Mouse (Mus musculus): Measurements from ENCODE around the gene Hyou1.
"Not testable (repeated sequence)": the region's sequence is repeated elsewhere in the genome, so short reads cannot be mapped to it uniquely, and the experiment has no call there.

Hyou1 gene

GRCm38 (mm10) chr9:44406906-44407751 lies 27.8 kb downstream of the Hyou1 start, which contains the start of the genes Rps25 and Trappc4:
TSS of gene Rps25 (plus strand) at chr9:44407139.
TSS of gene Trappc4 (minus strand) at chr9:44407600.
- peak; percentile 89 for DNase-seq (ENCODE audit: low spot score)

- DNase-seq (ENCODE audit: low spot score): no peak
Measured at GRCm38 (mm10) chr9:44407752-44408097, 28.4 kb downstream of the Hyou1 start.

DNA sequence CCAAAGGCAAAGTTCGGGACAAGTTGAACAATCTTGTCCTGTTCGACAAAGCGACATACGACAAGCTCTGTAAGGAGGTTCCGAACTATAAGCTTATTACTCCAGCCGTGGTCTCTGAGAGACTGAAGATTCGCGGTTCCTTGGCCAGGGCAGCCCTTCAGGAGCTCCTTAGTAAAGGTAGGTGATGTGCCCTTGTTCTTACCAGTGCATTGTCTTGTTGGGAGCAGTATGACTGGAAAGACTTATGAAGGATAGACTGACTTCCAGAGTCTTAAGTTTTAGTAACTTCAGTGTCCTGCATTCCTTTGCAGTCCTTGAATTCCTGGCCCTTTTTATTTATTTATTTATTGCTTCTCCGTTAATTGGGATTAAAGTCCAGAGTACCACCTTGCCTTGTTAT lies 29.4 kb downstream of the Hyou1 start:
- DNase-seq (ENCODE audit: low spot score): not testable (repeated sequence)

DNA sequence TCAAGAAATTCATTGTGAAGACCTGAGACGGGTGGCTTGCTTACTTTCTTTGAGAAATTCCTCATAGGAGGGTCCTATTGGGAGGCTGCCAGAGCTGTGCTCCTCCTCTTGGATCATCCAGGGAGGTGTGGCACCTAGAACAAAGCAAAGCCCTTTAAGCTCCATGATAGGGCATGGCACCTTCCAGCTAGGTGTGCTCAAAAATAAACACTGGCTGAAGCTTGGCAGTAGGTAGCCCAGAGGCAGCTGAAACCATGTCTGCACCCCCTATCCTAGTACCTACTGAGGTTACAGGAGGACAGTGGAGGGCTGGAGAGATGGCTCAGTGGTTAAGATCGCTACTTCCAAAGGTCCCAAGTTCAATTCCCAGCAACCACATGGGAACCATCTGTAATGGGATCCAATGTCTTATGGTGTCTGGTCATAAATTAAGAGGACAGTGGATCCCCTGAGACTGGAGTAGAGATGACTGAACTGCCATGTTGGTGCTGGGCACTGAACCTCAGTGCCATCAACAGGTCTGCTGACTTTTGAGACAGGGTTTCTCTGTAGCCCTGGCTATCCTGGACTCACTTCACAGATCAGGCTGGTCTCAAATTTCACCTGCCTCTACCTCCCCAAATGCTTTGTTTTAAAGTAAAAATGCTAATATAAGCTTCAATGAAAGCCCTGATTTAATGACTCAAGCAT lies 31.5 kb downstream of the Hyou1 start:
- no peak for DNase-seq (ENCODE audit: low spot score)

- no peak for DNase-seq (ENCODE audit: low spot score)
Measured at GRCm38 (mm10) chr9:44411601-44412130, 32.4 kb downstream of the Hyou1 start.

DNA sequence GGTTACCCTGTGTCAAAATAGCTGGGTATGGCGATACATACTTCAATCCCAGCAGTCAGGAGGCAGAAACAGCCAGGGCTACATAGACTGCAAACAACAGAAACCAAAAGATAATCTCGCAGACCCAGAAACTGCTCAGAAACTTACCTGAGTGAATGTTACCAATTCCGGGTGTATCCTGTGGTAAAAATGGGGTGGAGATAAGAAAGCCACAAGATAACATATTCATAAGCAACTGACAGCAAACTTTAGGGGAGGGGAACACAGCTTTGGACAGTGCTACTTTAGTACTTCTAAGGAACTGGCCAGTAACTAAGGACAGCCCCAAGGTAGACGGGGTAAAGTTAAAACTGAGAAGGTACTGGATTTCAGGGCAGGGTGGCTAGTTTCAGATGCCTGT lies 33.0 kb downstream of the Hyou1 start:
- DNase-seq (ENCODE audit: low spot score): no peak

- DNase-seq (ENCODE audit: low spot score): no peak
Measured at GRCm38 (mm10) chr9:44412781-44413180, 33.5 kb downstream of the Hyou1 start.

DNA sequence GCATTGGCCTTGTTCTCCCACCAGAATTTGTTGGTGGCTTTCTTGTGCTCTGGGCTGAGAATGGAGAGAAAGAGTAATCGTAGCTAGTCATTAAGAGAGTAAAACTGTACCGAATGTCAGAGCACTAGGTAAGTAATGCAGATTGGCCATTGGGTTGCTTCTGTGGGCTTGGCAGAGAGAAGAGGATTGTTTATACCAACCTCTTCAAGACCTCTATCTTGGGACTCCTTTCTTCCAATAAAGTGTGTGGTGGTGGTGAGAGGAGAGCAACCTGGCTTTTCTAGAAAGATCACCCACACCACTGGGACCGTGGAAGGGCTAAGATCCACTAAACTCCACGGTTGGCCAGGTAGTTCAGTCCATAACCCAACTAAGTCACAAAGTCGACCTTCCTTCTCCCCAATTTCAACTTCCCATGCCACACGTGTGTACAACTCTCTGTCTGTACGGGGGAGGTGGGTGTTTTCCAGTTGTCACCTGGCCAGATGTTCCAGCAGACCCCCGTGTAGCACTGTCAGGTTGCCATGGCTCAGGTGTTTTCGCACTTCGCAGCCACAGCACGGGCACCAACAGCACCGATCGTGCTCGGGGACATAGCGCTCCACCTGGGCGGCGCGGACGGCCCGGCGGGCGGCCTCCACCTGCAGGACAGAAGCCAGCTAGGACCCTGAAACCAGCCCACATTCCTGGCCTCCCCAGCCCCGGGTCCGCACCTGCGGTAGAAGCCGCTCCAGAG lies 38.0 kb downstream of the Hyou1 start:
- DNase-seq (ENCODE audit: low spot score): no peak

GRCm38 (mm10) chr9:44417892-44418363 lies 38.6 kb downstream of the Hyou1 start:
- peak; percentile 95 for DNase-seq (ENCODE audit: low spot score)

DNA sequence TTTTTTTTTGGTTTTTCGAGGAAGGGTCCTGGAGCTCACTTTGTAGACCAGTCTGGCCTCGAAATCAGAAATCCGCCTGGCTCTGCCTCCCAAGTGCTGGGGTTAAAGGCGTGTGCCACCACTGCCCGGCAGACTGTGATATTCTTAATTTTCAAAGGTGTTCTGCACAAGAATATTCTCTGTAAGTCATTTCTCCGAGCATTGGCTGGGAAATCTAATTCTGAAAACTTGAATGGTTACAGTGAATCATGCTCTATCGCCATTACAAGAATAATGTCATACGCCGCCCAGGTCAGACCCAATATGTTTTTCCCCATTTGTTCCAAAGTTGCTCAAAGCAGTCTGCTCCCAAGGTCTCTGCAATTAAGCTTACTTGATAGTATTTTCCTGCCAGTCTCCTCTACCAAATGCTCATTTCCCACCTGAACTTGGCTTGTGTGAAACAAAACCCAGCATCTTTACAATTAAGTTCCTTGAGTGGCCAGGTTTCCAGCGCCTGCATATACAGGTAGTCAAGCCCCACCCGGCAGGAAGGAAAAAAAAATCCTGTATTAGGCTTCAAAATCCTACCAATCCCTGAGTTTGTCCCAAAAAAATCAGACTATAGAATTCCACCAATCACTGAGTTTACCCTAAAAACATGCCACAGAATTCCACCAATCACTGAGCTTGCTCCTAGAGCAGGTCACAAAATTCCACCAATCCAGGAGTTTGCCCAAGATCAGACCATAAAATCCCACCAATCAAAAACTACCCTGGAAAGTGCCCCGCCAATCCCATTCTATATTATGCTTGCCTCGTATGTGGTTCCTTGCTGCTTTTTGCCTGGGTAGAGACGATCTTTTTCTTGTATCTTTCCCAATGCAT lies 39.5 kb downstream of the Hyou1 start, which contains the start of gene Ccdc84:
Gene Ccdc84 (minus strand): TSS at position 51 of the 867 bp plus-strand sequence.
- DNase-seq (ENCODE audit: low spot score): no peak

DNA sequence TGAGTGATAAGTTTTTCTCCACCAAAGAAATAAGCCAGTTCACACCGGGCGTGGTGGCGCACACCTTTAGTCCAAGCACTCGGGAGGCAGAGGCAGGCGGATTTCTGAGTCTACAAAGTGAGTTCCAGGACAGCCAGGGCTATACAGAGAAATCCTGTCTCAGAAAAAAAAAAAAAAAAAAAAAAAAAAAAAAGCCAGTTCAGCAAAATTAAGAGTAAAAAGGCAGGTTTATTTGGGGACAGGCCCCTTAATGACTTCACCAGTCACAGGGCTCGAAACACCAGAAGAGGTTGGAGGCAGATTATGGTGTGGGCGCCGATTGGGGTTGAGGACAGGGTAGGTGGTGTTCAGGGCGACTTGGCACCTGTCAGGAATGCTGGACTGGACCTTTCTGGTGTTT lies 40.4 kb downstream of the Hyou1 start:
- DNase-seq (ENCODE audit: low spot score): not testable (repeated sequence)

GRCm38 (mm10) chr9:44420280-44420898 lies 41.1 kb downstream of the Hyou1 start:
- no peak for DNase-seq (ENCODE audit: low spot score)

GRCm38 (mm10) chr9:44423576-44423975 lies 44.3 kb downstream of the Hyou1 start:
- no peak for DNase-seq (ENCODE audit: low spot score)

DNA sequence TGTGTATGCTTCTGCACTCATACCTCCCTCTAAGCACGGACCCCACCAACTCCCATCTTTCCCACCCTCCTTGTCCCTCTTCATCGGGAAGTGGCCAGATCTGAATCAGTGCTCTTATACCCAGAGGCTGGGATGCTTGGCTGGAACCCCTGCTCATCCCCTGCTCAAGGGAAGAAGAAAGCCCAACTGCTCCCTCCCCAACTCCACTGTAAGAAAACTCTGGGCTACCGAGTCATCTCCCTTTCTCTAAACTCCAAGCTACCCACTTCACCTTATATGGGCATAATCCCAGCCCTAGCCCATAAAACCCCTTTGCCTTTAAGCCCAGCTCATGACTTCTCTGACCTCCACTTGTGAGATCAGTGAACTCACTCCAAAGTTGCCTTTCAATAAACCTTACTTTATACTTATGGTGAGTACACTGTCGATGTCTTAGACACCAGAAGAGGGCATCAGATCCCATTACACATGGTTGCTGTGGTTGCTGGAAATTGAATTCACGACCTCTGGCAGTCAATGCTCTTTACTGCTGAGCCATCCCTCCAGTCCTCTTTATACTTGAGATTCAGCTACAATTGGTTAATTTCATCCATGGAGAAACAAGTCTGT lies 53.4 kb downstream of the Hyou1 start:
- no peak for DNase-seq (ENCODE audit: low spot score)

GRCm38 (mm10) chr9:44435747-44436146 lies 56.5 kb downstream of the Hyou1 start:
- no peak for DNase-seq (ENCODE audit: low spot score)

GRCm38 (mm10) chr9:44440961-44441360 lies 61.7 kb downstream of the Hyou1 start, which contains the start of gene Foxr1:
TSS of gene Foxr1 (minus strand) at chr9:44441136.
- DNase-seq (ENCODE audit: low spot score): no peak
